Mouse (Mus musculus): ENCODE measurements around the gene Rex1bd. TPM values are rescaled to one million over a fixed set of nuclear protein-coding genes. Genes with fewer than 3 reads are reported as not detected.

The Rex1bd gene
- total RNA-seq, 2 experiments from 2014 or later: 113 to 128 TPM

GRCm38 (mm10) chr8:70477269-70477982 is 29.1 kb downstream of the Rex1bd start:
- DNase-seq: no peak

GRCm38 (mm10) chr8:70476333-70477268 is 30.0 kb downstream of the Rex1bd start, which contains the start of gene Klhl26:
Gene Klhl26 (minus strand): TSS chr8:70476968.
- peak; percentile 96 to 98 for DNase-seq

GRCm38 (mm10) chr8:70471856-70472255 is 34.7 kb downstream of the Rex1bd start:
- DNase-seq: no peak

- DNase-seq: no peak
Measured at GRCm38 (mm10) chr8:70469938-70470337, 36.6 kb downstream of the Rex1bd start.

- no peak for DNase-seq
Measured at GRCm38 (mm10) chr8:70469295-70469916, 37.1 kb downstream of the Rex1bd start.

GRCm38 (mm10) chr8:70468733-70469132 is 37.8 kb downstream of the Rex1bd start:
- no peak for DNase-seq

- DNase-seq: no peak
Measured at GRCm38 (mm10) chr8:70467907-70468306, 38.6 kb downstream of the Rex1bd start.

- DNase-seq: peak; percentile 63 to 70
Measured at GRCm38 (mm10) chr8:70467229-70467725, 39.3 kb downstream of the Rex1bd start.

- peak; percentile 82 to 83 for DNase-seq
Measured at GRCm38 (mm10) chr8:70466771-70467170, 39.8 kb downstream of the Rex1bd start.

- DNase-seq: peak in 1 of 2 experiments; percentile 36
Measured at GRCm38 (mm10) chr8:70466305-70466704, 40.2 kb downstream of the Rex1bd start.

- DNase-seq: no peak
Measured at GRCm38 (mm10) chr8:70465701-70466100, 40.9 kb downstream of the Rex1bd start.

GRCm38 (mm10) chr8:70464162-70464561 is 42.4 kb downstream of the Rex1bd start:
- DNase-seq: no peak

- peak; percentile 48 to 60 for DNase-seq
Measured at GRCm38 (mm10) chr8:70463306-70463705, 43.2 kb downstream of the Rex1bd start.

GRCm38 (mm10) chr8:70462516-70462813 is 44.1 kb downstream of the Rex1bd start:
- peak in 1 of 2 experiments; percentile 56 for DNase-seq

- DNase-seq: peak in 1 of 2 experiments; percentile 38
Measured at GRCm38 (mm10) chr8:70461765-70462515, 44.6 kb downstream of the Rex1bd start.

- no peak for DNase-seq
Measured at GRCm38 (mm10) chr8:70460606-70461005, 45.9 kb downstream of the Rex1bd start.

- no peak for DNase-seq
Measured at GRCm38 (mm10) chr8:70460199-70460598, 46.4 kb downstream of the Rex1bd start.

- no peak for DNase-seq
Measured at GRCm38 (mm10) chr8:70459636-70460035, 46.9 kb downstream of the Rex1bd start.

GRCm38 (mm10) chr8:70458462-70458861 is 48.1 kb downstream of the Rex1bd start:
- no peak for DNase-seq

- DNase-seq: no peak
Measured at GRCm38 (mm10) chr8:70457882-70458281, 48.7 kb downstream of the Rex1bd start.

GRCm38 (mm10) chr8:70456996-70457395 is 49.6 kb downstream of the Rex1bd start:
- DNase-seq: no peak
